8 mouse cellular contexts compared by ENCODE assay signal in genomic region chr12:21318143-21318895, GRCm38 (mm10). TPM values are rescaled to one million over a fixed set of nuclear protein-coding genes. Genes with fewer than 3 reads are reported as not detected.
DNase-seq lines count a peak whose midpoint lies in the region; ATAC-seq lines count a peak whose summit lies in the region.

No protein-coding gene starts in this region.

- no peak overlapping the region for H3K27ac ChIP-seq in kidney, embryonic 14.5 days (ENCODE audit: low read depth, low read length)
- H3K27ac ChIP-seq in limb, embryonic 10.5 days = no peak overlapping the region

- H3K9ac ChIP-seq in kidney, embryonic 14.5 days (ENCODE audit: low read depth, low read length) = no peak overlapping the region

- peak; percentile 72 for DNase-seq in kidney, adult 18-20 months
- peak; percentile 36 for DNase-seq in Muller cell, postnatal 12 days (ENCODE audit: inconsistent ontology term)
- DNase-seq in cerebellum, adult 9-11 months = peak; percentile 68
- peak; percentile 65 for DNase-seq in limb, embryonic 10.5 days (ENCODE audit: low spot score)
- peak; percentile 47 for DNase-seq in ovary, postnatal 14 days (ENCODE audit: low spot score)
- peak; percentile 85 for DNase-seq in thymus, postnatal 14 days

- no peak overlapping the region for H3K4me2 ChIP-seq in kidney, embryonic 14.5 days (replicated peaks; ENCODE audit: low read depth, low read length)

- ATAC-seq in kidney, embryonic 14.5 days (ENCODE audit: low FRiP score, low TSS enrichment) = no peak
- ATAC-seq in granulocyte monocyte progenitor cell, adult 5-6 weeks (replicated peaks; ENCODE audit: poor library complexity, severe bottlenecking) = peak; percentile 52

- peaks cover 3% of the 10 kb centered on the region; the same call in 1 of the 2 replicates for H3K4me1 ChIP-seq in kidney, embryonic 14.5 days (ENCODE audit: control insufficient read depth, insufficient read depth, low read length)
- H3K4me1 ChIP-seq in limb, embryonic 10.5 days = peaks cover 7% of the 10 kb centered on the region

- no peaks in the 10 kb centered on the region for H3K27me3 ChIP-seq in kidney, embryonic 14.5 days (ENCODE audit: control insufficient read depth, insufficient read depth, low read length)
- H3K27me3 ChIP-seq in limb, embryonic 10.5 days (ENCODE audit: low read depth, poor library complexity, severe bottlenecking) = no peaks in the 10 kb centered on the region

- peaks cover 30% of the 10 kb centered on the region for H3K36me3 ChIP-seq in kidney, embryonic 14.5 days (ENCODE audit: control insufficient read depth, insufficient read depth, low read length)
- peaks cover 69% of the 10 kb centered on the region for H3K36me3 ChIP-seq in limb, embryonic 10.5 days

- 71% methylated on average over 12 of the region's 12 CpGs for WGBS in kidney, embryonic 14.5 days
- WGBS in limb, embryonic 10.5 days = 79% methylated on average over 12 of the region's 12 CpGs

- H3K4me3 ChIP-seq in kidney, embryonic 14.5 days (ENCODE audit: low read length) = no peak overlapping the region
- H3K4me3 ChIP-seq in limb, embryonic 10.5 days = no peak overlapping the region

- H3K9me3 ChIP-seq in kidney, embryonic 14.5 days (ENCODE audit: control insufficient read depth, low read length) = no peaks in the 10 kb centered on the region
- no peaks in the 10 kb centered on the region for H3K9me3 ChIP-seq in limb, embryonic 10.5 days (replicated peaks)

RNA-seq across cellular contexts. Expression of gene Iah1, which starts 2.1 kb away (rescaled TPM):
- 74.6 and 75.2 TPM in 2 replicates for polyA plus RNA-seq in kidney, embryonic 14.5 days (2014; fragmentation: Nextera tagmentation; extraction: Ambion mirVana)
- total RNA-seq in granulocyte monocyte progenitor cell, adult 5-6 weeks (2014; fragmentation: Nextera tagmentation) = 39.0 and 46.8 TPM in 2 replicates
- total RNA-seq in granulocyte monocyte progenitor cell, adult 5-6 weeks (2017) = 27.1 and 34.6 TPM in 2 replicates
- 50.3 and 51.3 TPM in 2 replicates for polyA plus RNA-seq in limb, embryonic 10.5 days (2016; fragmentation: Nextera tagmentation; extraction: Ambion mirVana)

RNA-seq across cellular contexts. Expression of gene Itgb1bp1, which starts 32.2 kb away (rescaled TPM):
- 42.9 and 43.5 TPM in 2 replicates for polyA plus RNA-seq in kidney, embryonic 14.5 days (2014; fragmentation: Nextera tagmentation; extraction: Ambion mirVana)
- total RNA-seq in granulocyte monocyte progenitor cell, adult 5-6 weeks (2014; fragmentation: Nextera tagmentation) = 32.0 and 33.8 TPM in 2 replicates
- total RNA-seq in granulocyte monocyte progenitor cell, adult 5-6 weeks (2017) = 32.7 and 40.8 TPM in 2 replicates
- polyA plus RNA-seq in limb, embryonic 10.5 days (2016; fragmentation: Nextera tagmentation; extraction: Ambion mirVana) = 40.3 and 43.4 TPM in 2 replicates

RNA-seq across cellular contexts. Expression of gene Cpsf3, which starts 33.1 kb away (rescaled TPM):
- polyA plus RNA-seq in kidney, embryonic 14.5 days (2014; fragmentation: Nextera tagmentation; extraction: Ambion mirVana) = 87.6 and 120 TPM in 2 replicates
- 123 and 125 TPM in 2 replicates for total RNA-seq in granulocyte monocyte progenitor cell, adult 5-6 weeks (2014; fragmentation: Nextera tagmentation)
- total RNA-seq in granulocyte monocyte progenitor cell, adult 5-6 weeks (2017) = 100 and 103 TPM in 2 replicates
- polyA plus RNA-seq in limb, embryonic 10.5 days (2016; fragmentation: Nextera tagmentation; extraction: Ambion mirVana) = 137 and 140 TPM in 2 replicates

RNA-seq across cellular contexts. Expression of gene Adam17, which starts 55.1 kb away (rescaled TPM):
- polyA plus RNA-seq in kidney, embryonic 14.5 days (2014; fragmentation: Nextera tagmentation; extraction: Ambion mirVana) = 28.6 and 46.8 TPM in 2 replicates
- 40.7 and 44.9 TPM in 2 replicates for total RNA-seq in granulocyte monocyte progenitor cell, adult 5-6 weeks (2014; fragmentation: Nextera tagmentation)
- 52.1 and 54.9 TPM in 2 replicates for total RNA-seq in granulocyte monocyte progenitor cell, adult 5-6 weeks (2017)
- 43.9 and 47.9 TPM in 2 replicates for polyA plus RNA-seq in limb, embryonic 10.5 days (2016; fragmentation: Nextera tagmentation; extraction: Ambion mirVana)
